Mouse (Mus musculus): Measurements from ENCODE around the gene Hist1h3b.

Hist1h3b gene

DNA sequence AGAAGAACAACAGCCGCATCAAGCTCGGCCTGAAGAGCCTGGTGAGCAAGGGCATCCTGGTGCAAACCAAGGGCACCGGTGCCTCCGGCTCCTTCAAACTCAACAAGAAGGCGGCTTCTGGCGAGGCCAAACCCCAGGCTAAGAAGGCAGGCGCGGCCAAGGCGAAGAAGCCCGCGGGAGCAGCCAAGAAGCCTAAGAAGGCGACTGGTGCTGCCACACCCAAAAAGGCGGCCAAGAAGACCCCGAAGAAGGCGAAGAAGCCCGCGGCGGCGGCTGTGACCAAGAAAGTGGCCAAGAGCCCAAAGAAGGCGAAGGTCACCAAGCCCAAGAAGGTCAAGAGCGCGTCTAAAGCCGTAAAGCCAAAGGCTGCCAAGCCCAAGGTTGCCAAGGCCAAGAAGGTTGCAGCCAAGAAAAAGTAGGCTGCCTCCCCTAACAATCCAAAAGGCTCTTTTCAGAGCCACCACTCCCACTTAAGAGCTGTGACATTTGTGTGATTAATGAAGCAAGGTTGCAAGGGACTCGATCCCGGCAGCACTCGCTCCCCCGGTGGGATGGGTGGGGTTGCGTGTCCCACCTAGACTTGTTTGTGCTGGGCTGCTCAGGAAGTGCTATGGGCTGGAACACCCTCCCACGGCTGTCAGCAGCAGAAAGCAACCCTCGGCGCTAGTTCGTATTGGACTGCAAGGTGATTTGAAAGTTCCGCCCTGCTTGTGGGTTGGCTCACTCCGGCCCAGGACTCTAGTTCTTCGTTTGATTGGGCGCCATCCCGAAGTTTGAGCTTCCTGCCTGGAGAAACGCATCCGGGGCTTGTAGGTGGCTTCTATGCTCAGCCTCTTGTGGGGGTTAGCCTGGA lies 12.8 kb upstream of the Hist1h3b start:
- peak; percentile 94 to 98 for DNase-seq

DNA sequence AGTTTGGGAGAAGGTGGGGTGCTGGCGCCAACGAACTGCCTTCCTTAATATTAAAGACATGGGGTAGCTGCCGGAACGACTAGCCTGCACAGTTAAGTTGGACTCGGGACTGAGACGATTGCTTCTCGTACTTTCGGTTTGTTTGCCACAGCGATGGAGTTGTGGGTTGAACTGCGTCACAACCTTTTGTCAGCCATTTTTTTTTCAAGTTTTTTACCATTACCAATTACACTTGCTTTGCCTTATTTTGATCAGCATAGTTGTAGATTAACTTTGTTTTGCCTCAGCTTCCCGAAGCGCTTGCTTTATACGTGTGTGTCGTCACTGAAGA lies 12.2 kb upstream of the Hist1h3b start:
- DNase-seq: no peak

DNA sequence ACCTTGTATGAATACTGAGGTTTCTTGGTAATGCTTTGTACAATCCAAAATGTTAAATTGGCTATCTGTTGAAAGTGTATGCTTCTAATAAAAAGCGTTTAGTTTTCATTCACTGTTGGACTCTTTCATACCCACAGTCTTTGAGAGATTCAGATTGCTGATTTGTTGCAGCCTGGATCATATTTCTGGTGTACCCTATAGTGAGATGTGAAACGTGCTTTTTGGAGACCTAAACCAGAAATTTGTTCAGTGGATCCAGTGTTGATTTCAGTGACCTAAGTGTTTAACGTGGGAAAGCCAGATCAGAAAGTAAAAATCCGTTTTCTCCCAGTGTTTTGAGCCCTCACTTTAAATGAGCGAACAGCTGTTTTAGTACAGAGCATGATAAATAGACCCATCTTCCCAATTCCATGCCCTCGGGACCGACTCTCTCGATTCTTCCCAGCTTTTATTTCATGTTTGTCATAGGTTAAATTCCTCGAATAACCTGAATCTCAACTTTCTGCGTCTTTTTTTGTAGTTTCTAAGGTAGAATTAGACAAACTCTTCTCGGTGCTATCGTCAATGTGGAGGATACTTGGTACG lies 11.7 kb upstream of the Hist1h3b start:
- DNase-seq: no peak

DNA sequence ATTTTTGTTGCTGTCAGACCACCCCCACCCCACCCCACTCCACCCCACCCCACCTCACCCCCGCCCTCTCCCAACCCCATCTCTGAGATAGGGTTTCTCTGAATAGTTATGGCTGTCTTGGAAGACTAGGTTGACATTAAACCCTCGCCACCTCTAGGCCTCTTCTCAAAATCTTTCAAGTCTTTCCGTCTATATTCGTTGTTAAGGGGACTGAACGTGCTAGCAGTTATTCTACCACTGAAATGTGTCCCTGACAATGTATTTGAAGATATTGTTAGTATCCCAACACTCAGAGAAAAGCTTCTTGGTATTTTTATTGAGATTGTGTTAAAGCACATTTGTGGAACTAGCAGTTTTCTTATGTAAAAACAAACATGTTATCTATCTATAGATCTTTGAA lies 11.2 kb upstream of the Hist1h3b start:
- no peak for DNase-seq

DNA sequence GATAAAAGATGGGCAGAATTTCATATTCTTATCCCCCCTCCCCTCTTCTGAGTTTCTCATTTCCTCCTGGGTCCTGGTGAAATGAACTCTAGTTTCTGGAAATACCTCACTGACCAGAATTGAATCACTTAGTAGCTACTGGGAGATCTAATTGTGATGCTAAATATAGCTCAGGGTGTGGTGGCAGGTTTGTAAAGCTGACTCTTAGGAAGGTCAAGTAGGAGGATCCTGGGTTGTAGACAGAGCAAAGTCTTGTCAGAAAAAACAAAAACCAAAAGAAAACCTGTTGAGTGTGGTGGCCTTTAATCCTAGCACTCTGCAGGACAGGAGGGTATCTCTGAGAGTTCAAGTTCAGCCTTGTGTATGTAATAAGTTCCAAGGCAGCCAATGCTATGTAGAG lies 10.1 kb upstream of the Hist1h3b start:
- no peak for DNase-seq

DNA sequence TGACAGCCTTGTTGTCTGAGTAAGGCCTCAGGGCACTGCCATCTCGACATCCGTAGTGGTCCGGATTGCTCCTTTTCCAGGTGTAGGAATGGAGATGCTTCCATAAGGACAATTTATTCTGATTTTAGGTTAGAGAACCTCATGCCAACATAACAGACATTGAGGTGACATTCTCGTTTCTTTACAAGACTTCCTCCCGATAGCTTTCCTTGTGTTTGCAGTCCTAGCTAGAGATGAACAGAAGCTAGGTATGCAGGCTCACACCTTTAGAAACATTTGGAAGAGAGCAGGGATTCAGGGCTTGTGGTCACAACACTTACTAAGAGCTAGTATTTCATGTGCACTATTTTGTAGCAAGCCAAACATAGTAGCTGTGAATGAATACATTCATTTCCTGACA lies 8.9 kb upstream of the Hist1h3b start:
- DNase-seq: no peak

DNA sequence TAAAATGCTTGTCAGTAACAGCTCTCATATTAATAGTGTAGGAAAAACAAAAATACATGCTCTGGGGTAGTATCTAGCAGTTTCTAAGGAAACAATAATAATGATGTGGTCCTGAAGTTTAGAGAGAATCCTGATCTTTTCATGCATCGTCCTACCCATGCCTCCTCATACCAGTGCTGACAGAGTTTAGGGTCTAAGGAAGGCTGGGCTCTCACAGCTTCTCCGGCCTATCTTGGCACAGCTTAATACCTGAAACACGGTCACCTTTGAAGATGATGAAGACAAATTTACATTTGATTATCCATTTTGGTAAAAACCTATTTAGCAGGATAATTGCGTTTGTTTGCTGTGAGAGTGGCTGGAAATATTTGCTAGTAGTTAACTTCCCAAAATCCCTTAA lies 8.1 kb upstream of the Hist1h3b start:
- DNase-seq: no peak

- no peak for DNase-seq
Measured at GRCm38 (mm10) chr13:23744421-23745380, 7.4 kb upstream of the Hist1h3b start.

DNA sequence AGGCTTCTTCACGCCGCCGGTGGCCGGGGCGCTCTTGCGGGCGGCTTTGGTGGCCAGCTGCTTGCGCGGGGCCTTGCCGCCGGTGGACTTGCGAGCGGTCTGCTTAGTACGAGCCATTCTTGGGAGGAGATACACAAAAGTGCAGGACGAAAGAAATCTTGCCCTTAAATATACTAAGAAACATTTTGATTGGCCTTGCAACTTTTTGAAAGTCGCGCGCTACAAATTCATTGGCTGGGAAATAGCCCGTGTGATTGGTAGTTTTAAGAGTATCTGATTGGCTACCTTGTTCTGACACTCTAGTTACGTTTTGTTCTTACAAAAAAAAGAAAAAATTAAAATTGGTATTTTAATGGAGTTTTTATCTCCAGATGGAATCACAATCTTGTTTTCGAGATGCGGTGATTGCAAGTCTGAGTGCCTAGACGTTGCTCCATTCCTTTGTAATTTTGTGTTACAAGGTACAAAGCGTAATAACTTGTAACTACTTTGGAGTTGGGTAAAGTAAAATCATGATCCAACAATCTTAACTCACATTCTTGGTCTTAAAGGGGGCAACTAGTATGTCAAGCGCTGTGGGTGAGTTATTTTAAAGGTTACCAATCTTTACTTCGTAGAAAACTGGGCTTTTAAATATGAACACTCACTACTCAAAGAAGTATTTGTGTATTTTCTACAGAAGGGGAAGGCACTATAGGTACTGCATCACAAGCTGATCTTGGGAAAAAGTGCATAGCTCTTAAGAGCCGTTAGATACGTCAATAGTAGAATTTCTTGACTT lies 6.5 kb upstream of the Hist1h3b start, which contains the start of gene Hist1h3c:
TSS of gene Hist1h3c (minus strand) at position 222 of the 781 bp plus-strand sequence.
- DNase-seq: peak; percentile 87 to 92

GRCm38 (mm10) chr13:23746201-23747080 lies 5.6 kb upstream of the Hist1h3b start, which contains the start of gene Hist1h2bb:
Hist1h2bb (plus strand) TSS chr13:23746734.
- peak; percentile 61 to 88 for DNase-seq

DNA sequence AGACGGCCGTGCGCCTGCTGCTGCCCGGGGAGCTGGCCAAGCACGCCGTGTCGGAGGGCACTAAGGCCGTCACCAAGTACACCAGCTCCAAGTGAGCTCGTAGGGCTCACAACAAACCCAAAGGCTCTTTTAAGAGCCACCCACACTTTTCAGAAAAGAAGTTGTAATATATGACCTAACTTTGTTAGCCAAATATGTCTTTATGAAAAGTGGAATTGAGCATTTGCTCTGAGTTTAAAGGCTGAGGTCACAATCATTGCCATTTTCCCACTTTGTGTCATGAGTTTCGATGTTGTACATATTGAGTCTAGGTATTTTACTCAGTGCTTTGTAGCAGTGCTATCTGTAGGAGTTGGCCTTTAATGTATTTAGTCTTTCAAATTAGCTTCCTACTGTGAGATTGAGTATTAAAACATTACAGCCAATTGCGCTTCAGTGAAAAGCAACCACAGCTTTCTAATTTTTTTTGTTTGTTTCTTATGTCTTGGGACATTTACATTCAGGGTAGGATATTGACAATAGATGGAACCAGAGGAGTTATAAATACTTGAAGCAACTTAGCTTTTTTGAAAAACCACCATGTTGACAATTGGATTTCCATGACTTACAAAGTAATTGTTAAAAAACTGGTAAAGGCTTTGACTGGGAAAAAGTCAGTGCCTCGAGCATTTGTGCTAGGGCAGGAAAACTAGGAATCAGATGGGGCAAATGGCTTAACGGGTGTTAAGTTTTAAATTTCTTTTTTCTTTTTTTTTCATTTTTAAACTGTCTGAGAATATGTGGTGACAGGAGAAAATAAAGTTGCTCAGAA lies 4.8 kb upstream of the Hist1h3b start:
- DNase-seq: no peak

DNA sequence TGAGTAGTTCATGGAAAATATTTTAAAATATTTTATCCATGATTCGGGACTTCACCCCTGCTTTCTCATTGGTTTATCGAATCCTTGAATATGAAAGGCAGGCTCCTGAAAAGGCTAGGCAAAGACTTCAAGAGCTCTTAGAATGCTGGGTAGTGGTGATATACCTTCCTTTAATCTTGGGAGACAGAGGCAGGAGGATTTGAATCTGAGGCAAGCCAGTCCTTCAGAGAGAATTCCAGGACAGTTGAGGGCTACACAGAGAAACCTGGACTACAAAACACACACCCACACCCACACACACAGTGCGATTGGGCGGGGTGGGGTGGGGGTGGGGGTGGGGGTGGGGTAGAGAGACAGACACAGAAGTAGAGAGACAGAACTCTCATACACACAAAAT lies 4.2 kb upstream of the Hist1h3b start:
- DNase-seq: no peak

- DNase-seq: no peak
Measured at GRCm38 (mm10) chr13:23749563-23750121, 2.4 kb upstream of the Hist1h3b start.

DNA sequence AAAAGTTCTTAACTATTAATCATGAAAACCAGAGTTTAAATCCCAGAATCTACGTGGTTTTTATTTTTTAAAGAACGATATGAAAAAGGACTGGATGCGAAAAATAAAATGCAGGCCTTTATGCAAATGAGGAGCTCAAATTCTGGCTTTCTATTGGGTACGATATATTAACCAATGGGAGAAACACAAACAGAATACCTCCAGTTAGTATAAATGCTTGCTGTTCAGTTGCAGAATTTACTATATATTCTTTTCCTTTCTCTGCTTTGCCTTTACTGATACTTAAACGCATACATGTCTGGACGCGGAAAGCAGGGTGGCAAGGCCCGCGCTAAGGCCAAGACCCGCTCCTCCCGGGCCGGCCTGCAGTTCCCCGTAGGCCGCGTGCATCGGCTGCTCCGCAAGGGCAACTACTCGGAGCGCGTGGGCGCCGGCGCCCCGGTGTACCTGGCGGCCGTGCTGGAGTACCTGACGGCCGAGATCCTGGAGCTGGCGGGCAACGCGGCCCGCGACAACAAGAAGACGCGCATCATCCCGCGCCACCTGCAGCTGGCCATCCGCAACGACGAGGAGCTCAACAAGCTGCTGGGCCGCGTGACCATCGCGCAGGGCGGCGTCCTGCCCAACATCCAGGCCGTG lies 1.1 kb upstream of the Hist1h3b start, which contains the start of gene Hist1h2ab:
TSS of gene Hist1h2ab (plus strand) at position 288 of the 639 bp plus-strand sequence.
- peak in 1 of 2 experiments; percentile 44 for DNase-seq

DNA sequence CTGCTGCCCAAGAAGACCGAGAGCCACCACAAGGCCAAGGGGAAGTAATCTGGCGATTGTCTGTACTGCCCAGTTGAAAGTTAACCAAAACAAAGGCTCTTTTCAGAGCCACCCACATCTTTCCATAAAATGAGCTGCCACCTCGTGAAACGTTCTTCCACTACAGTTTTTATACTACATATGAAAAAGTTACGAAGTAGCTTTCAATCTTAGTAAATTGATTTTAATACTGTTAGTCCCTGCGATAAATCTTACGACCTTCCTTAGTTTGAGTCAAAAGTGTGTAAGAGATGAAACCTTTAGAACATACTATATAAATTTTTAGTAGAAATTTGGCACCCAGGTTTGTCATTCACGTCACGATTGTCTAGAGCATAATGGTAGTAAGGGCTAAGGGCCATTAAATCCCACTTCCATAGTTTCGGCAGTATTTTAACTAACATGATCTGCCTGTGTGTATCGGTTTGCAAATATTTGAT lies 550 bp upstream of the Hist1h3b start:
- DNase-seq: no peak

GRCm38 (mm10) chr13:23752742-23753172 lies 690 bp downstream of the Hist1h3b start:
- DNase-seq: no peak

DNA sequence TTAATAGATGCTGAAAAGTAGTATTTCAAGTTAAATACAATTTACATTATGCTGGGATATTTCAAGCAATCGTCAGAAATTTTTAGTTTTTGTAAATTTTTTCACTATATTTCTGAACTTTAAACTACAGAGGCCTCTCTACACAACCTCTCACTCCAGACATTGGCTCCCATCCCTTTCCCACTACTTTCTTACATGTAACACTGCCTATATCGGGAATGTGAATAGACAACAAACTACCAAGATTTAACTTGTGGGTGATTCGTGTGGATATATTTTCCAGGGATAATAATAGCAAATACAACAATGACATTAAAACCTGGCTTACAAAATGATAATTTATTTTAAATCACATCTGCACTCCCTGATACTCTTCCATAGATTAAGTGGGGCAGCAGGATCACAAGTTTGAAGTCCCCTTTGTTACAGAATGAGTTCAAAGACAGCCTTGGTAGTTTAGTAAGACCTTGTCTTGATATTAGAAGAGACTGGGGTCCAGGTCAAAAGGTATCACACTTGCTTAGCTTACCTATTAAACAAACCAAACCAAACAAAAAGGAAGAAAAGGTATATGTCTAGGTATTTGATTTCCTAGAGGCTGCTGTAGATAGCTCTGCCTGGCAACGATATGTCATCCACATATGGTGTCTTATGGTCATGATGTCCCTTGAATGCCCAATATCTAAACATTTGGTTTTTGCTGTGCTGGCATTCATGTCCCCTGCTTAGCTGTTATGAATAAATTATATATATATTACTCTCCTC lies 1.4 kb downstream of the Hist1h3b start:
- no peak for DNase-seq

- no peak for DNase-seq
Measured at GRCm38 (mm10) chr13:23755000-23755399, 2.9 kb downstream of the Hist1h3b start.

Measured in kidney, postnatal 36 days (tissue).